Mouse (Mus musculus) R1 (cell line): Measurements from ENCODE around the gene Hexa.
A peak's percentile ranks its signal among the peaks of the same experiment; 100 is the strongest.

Experiments used
- DNase-seq: peaks from one replicate; pipeline ENCODE4 v3.0.0-alpha.2; 2018; ENCODE audit warnings: low read depth, low spot score

The Hexa gene

GRCm38 (mm10) chr9:59552610-59553009 lies 13.3 kb downstream of the Hexa start:
- DNase-seq: no peak

- no peak for DNase-seq
These were observed 14.4 kb downstream of the Hexa start for GRCm38 (mm10) chr9:59553719-59554118.

GRCm38 (mm10) chr9:59565600-59565999 lies 26.3 kb downstream of the Hexa start:
- DNase-seq: peak; percentile 93

GRCm38 (mm10) chr9:59567111-59567510 lies 27.8 kb downstream of the Hexa start:
- DNase-seq: peak; percentile 86

GRCm38 (mm10) chr9:59571852-59572251 lies 32.5 kb downstream of the Hexa start:
- DNase-seq: no peak

- DNase-seq: no peak
These were observed 38.1 kb downstream of the Hexa start for GRCm38 (mm10) chr9:59577401-59577800.

- DNase-seq: peak; percentile 99
These were observed 38.6 kb downstream of the Hexa start, which contains the start of gene Celf6 for GRCm38 (mm10) chr9:59577844-59578504. Gene Celf6 (plus strand): TSS chr9:59577917.

GRCm38 (mm10) chr9:59578505-59578867 lies 39.1 kb downstream of the Hexa start:
- DNase-seq: no peak

GRCm38 (mm10) chr9:59584871-59585308 lies 45.5 kb downstream of the Hexa start:
- DNase-seq: peak; percentile 87

GRCm38 (mm10) chr9:59588252-59588651 lies 48.9 kb downstream of the Hexa start:
- DNase-seq: no peak

- peak; percentile 54 for DNase-seq
These were observed 49.7 kb downstream of the Hexa start for GRCm38 (mm10) chr9:59588710-59589671.

GRCm38 (mm10) chr9:59589703-59590439 lies 50.5 kb downstream of the Hexa start:
- DNase-seq: no peak

- no peak for DNase-seq
These were observed 62.3 kb downstream of the Hexa start for GRCm38 (mm10) chr9:59601661-59602060.

- DNase-seq: no peak
These were observed 66.6 kb downstream of the Hexa start for GRCm38 (mm10) chr9:59605967-59606366.

GRCm38 (mm10) chr9:59610950-59611349 lies 71.6 kb downstream of the Hexa start:
- no peak for DNase-seq
